Mouse (Mus musculus) intestine, embryonic 15.5 days (tissue): ENCODE measurements around the gene Tha1. TPM values are rescaled to one million over a fixed set of nuclear protein-coding genes. Genes with fewer than 3 reads are reported as not detected.

Experiments
- ATAC-seq: fragments of 200-750 bp; cut with Nextera tagmentation; 2 replicates; pipeline ENCODE4 v1.8.0; 2017; ENCODE audit warnings: moderate TSS enrichment, moderate library complexity
- H3K27ac ChIP-seq: fragments of 300-500 bp; sonication (generic); 2 replicates; pipeline ENCODE4 v1.5.1; 2015; ENCODE audit warnings: mild to moderate bottlenecking, inconsistent platforms
- H3K27me3 ChIP-seq: fragments of 300-500 bp; sonication (generic); replicated peaks from 2 replicates; pipeline ENCODE4 v1.6.1; 2015; ENCODE audit warnings: inconsistent platforms
- H3K36me3 ChIP-seq: fragments of 300-500 bp; sonication (generic); 2 replicates; pipeline ENCODE4 v1.6.1; 2015; ENCODE audit warnings: inconsistent platforms
- H3K4me1 ChIP-seq: fragments of 300-500 bp; sonication (generic); replicated peaks from 2 replicates; pipeline ENCODE4 v1.6.1; 2015; ENCODE audit warnings: inconsistent platforms
- H3K4me2 ChIP-seq: fragments of 300-500 bp; sonication (generic); replicated peaks from 2 replicates; pipeline ENCODE4 v1.6.1; 2015; ENCODE audit warnings: mild to moderate bottlenecking, inconsistent platforms
- H3K4me3 ChIP-seq: fragments of 300-500 bp; sonication (generic); replicated peaks from 2 replicates; pipeline ENCODE4 v1.5.1; 2015; ENCODE audit warnings: inconsistent platforms
- H3K9ac ChIP-seq: fragments of 300-500 bp; sonication (generic); 2 replicates; pipeline ENCODE4 v1.6.1; 2015; ENCODE audit warnings: inconsistent platforms
- H3K9me3 ChIP-seq: fragments of 300-500 bp; sonication (generic); 2 replicates; pipeline ENCODE4 v1.6.1; 2016; ENCODE audit warnings: inconsistent platforms
- WGBS: fragments of 180-500 bp; shearing (Covaris S2); methylation state at CpG from one replicate; pipeline ENCODE4 v1.1.7; 2015; 5-methylcytosine and 5-hydroxymethylcytosine counted together
- polyA plus RNA-seq: library from polyadenylated mRNA; unstranded; fragments of >200 nt; fragmentation: Nextera tagmentation; extraction: Ambion mirVana; gene quantifications from 2 replicates; pipeline ENCODE4 v1.2.1, GENCODE M21; 2015

The Tha1 gene
- polyA plus RNA-seq, 1 experiment from 2014 or later: 7.1 TPM

GRCm38 (mm10) chr11:117892199-117892598, 18.9 kb upstream of the Tha1 start:
- H3K4me2 ChIP-seq: no peak overlapping the region
- no peak overlapping the region for H3K27ac ChIP-seq
- no peak overlapping the region for H3K9ac ChIP-seq
- no peak for ATAC-seq
- peaks cover 37% of the 10 kb centered on the region for H3K4me1 ChIP-seq
- no peak overlapping the region for H3K4me3 ChIP-seq
- 47% methylated on average over 6 of the region's 6 CpGs for WGBS
- H3K9me3 ChIP-seq: no peaks in the 10 kb centered on the region
- no peaks in the 10 kb centered on the region for H3K36me3 ChIP-seq
- no peaks in the 10 kb centered on the region for H3K27me3 ChIP-seq

GRCm38 (mm10) chr11:117891581-117892175, 18.4 kb upstream of the Tha1 start:
- H3K9ac ChIP-seq: no peak overlapping the region
- H3K27ac ChIP-seq: no peak overlapping the region
- H3K36me3 ChIP-seq: no peaks in the 10 kb centered on the region
- peaks cover 37% of the 10 kb centered on the region for H3K4me1 ChIP-seq
- H3K4me3 ChIP-seq: no peak overlapping the region
- WGBS: 83% methylated on average over 19 of the region's 19 CpGs
- no peak overlapping the region for H3K4me2 ChIP-seq
- no peak for ATAC-seq
- no peaks in the 10 kb centered on the region for H3K27me3 ChIP-seq
- no peaks in the 10 kb centered on the region for H3K9me3 ChIP-seq

GRCm38 (mm10) chr11:117890519-117891282, 17.4 kb upstream of the Tha1 start:
- no peaks in the 10 kb centered on the region for H3K9me3 ChIP-seq
- H3K36me3 ChIP-seq: no peaks in the 10 kb centered on the region
- 0 out of 2 replicates have a peak, but pooled peaks have one; percentile 25 for ATAC-seq
- H3K4me2 ChIP-seq: peak overlapping the region; percentile 62
- no peaks in the 10 kb centered on the region for H3K27me3 ChIP-seq
- WGBS: 43% methylated on average over 13 of the region's 13 CpGs
- H3K27ac ChIP-seq: 0 out of 2 replicates have a peak overlapping the region, but pooled peaks have one; percentile 49
- H3K9ac ChIP-seq: peak overlapping the region; percentile 5; the same call in 1 of the 2 replicates
- H3K4me3 ChIP-seq: no peak overlapping the region
- H3K4me1 ChIP-seq: peaks cover 37% of the 10 kb centered on the region

GRCm38 (mm10) chr11:117889887-117890340, 16.6 kb upstream of the Tha1 start:
- no peaks in the 10 kb centered on the region for H3K36me3 ChIP-seq
- WGBS: 17% methylated on average over 11 of the region's 11 CpGs
- no peak for ATAC-seq
- H3K9ac ChIP-seq: peak overlapping the region; percentile 37; the same call in 1 of the 2 replicates
- H3K9me3 ChIP-seq: no peaks in the 10 kb centered on the region
- H3K4me3 ChIP-seq: peak overlapping the region; percentile 6; the same call in 1 of the 2 replicates
- H3K4me2 ChIP-seq: peak overlapping the region; percentile 62
- H3K27ac ChIP-seq: peak overlapping the region; percentile 49
- H3K27me3 ChIP-seq: no peaks in the 10 kb centered on the region
- peaks cover 37% of the 10 kb centered on the region for H3K4me1 ChIP-seq

GRCm38 (mm10) chr11:117888853-117889822, 15.9 kb upstream of the Tha1 start:
- ATAC-seq: peak; percentile 48
- peak overlapping the region; percentile 37 for H3K9ac ChIP-seq

GRCm38 (mm10) chr11:117888168-117888852, 15.0 kb upstream of the Tha1 start:
- H3K9ac ChIP-seq: 0 out of 2 replicates have a peak overlapping the region, but pooled peaks have one; percentile 37
- H3K4me2 ChIP-seq: peak overlapping the region; percentile 62
- no peaks in the 10 kb centered on the region for H3K27me3 ChIP-seq
- H3K4me3 ChIP-seq: 0 out of 2 replicates have a peak overlapping the region, but pooled peaks have one; percentile 19
- H3K27ac ChIP-seq: peak overlapping the region; percentile 49; the same call in 1 of the 2 replicates
- peaks cover 42% of the 10 kb centered on the region for H3K4me1 ChIP-seq
- 32% methylated on average over 20 of the region's 20 CpGs for whole genome bisulfite sequencing
- no peaks in the 10 kb centered on the region for H3K9me3 ChIP-seq
- ATAC-seq: peak; percentile 25
- H3K36me3 ChIP-seq: no peaks in the 10 kb centered on the region

More at GRCm38 (mm10) chr11:117888853-117889822, 15.9 kb upstream of the Tha1 start:
- Histone ChIP-seq H3K4me3 (peak overlapping the region; percentile 19; the same call in 1 of the 2 replicates), H3K27ac (peak overlapping the region; percentile 49), H3K4me2 (peak overlapping the region; percentile 62), H3K4me1 (peaks cover 41% of the 10 kb centered on the region), H3K27me3 (no peaks in the 10 kb centered on the region), H3K36me3 (no peaks in the 10 kb centered on the region), H3K9me3 (no peaks in the 10 kb centered on the region)
- 12% methylated on average over 33 of the region's 33 CpGs for WGBS

- Histone ChIP-seq H3K4me1 (peaks cover 55% of the 10 kb centered on the region), H3K4me2 (no peak overlapping the region), H3K9ac (no peak overlapping the region), H3K27me3 (no peaks in the 10 kb centered on the region), H3K9me3 (no peaks in the 10 kb centered on the region), H3K4me3 (no peak overlapping the region), H3K36me3 (no peaks in the 10 kb centered on the region), H3K27ac (no peak overlapping the region)
- no peak for ATAC-seq
- WGBS: 48% methylated on average over 5 of the region's 5 CpGs
Measured at GRCm38 (mm10) chr11:117886000-117886399, 12.7 kb upstream of the Tha1 start.

GRCm38 (mm10) chr11:117882208-117882607, 8.9 kb upstream of the Tha1 start:
- Histone ChIP-seq H3K9me3 (no peaks in the 10 kb centered on the region), H3K27ac (peak overlapping the region; percentile 66), H3K4me3 (no peak overlapping the region), H3K36me3 (no peaks in the 10 kb centered on the region), H3K9ac (no peak overlapping the region), H3K4me1 (peaks cover 40% of the 10 kb centered on the region), H3K4me2 (peak overlapping the region; percentile 9; the same call in 1 of the 2 replicates), H3K27me3 (no peaks in the 10 kb centered on the region)
- no peak; the same call in 1 of the 2 replicates for ATAC-seq
- WGBS: 95% methylated on average over 1 of the region's 1 CpGs

GRCm38 (mm10) chr11:117881787-117882186, 8.5 kb upstream of the Tha1 start:
- no peaks in the 10 kb centered on the region for H3K27me3 ChIP-seq
- H3K9ac ChIP-seq: no peak overlapping the region
- H3K4me1 ChIP-seq: peaks cover 40% of the 10 kb centered on the region
- H3K4me2 ChIP-seq: peak overlapping the region; percentile 9; the same call in 1 of the 2 replicates
- no peak overlapping the region for H3K4me3 ChIP-seq
- peak overlapping the region; percentile 66 for H3K27ac ChIP-seq
- no peaks in the 10 kb centered on the region for H3K9me3 ChIP-seq
- WGBS: 6% methylated on average over 8 of the region's 8 CpGs
- no peaks in the 10 kb centered on the region for H3K36me3 ChIP-seq
- peak; percentile 37 for ATAC-seq

GRCm38 (mm10) chr11:117880977-117881358, 7.7 kb upstream of the Tha1 start:
- Histone ChIP-seq H3K27me3 (no peaks in the 10 kb centered on the region), H3K4me3 (no peak overlapping the region), H3K4me1 (peaks cover 40% of the 10 kb centered on the region), H3K36me3 (no peaks in the 10 kb centered on the region), H3K27ac (peak overlapping the region; percentile 66; the same call in 1 of the 2 replicates), H3K4me2 (no peak overlapping the region), H3K9ac (no peak overlapping the region), H3K9me3 (no peaks in the 10 kb centered on the region)
- 79% methylated on average over 6 of the region's 6 CpGs for WGBS
- ATAC-seq: no peak

GRCm38 (mm10) chr11:117880336-117880976, 7.2 kb upstream of the Tha1 start:
- ATAC-seq: no peak
- no peaks in the 10 kb centered on the region for H3K36me3 ChIP-seq
- no peaks in the 10 kb centered on the region for H3K9me3 ChIP-seq
- no peaks in the 10 kb centered on the region for H3K27me3 ChIP-seq
- H3K4me1 ChIP-seq: peaks cover 45% of the 10 kb centered on the region
- no peak overlapping the region for H3K4me2 ChIP-seq
- no peak overlapping the region for H3K27ac ChIP-seq
- no peak overlapping the region for H3K4me3 ChIP-seq
- 90% methylated on average over 9 of the region's 9 CpGs for whole genome bisulfite sequencing
- no peak overlapping the region for H3K9ac ChIP-seq
